Mouse (Mus musculus) retina, adult 2 months (tissue): ENCODE results near the gene Myo9b.

Source experiments
- DNase-seq: peaks from one replicate; pipeline ENCODE4 v3.0.0-alpha.2; 2012; ENCODE audit warnings: low read depth, low spot score

The Myo9b gene

DNA sequence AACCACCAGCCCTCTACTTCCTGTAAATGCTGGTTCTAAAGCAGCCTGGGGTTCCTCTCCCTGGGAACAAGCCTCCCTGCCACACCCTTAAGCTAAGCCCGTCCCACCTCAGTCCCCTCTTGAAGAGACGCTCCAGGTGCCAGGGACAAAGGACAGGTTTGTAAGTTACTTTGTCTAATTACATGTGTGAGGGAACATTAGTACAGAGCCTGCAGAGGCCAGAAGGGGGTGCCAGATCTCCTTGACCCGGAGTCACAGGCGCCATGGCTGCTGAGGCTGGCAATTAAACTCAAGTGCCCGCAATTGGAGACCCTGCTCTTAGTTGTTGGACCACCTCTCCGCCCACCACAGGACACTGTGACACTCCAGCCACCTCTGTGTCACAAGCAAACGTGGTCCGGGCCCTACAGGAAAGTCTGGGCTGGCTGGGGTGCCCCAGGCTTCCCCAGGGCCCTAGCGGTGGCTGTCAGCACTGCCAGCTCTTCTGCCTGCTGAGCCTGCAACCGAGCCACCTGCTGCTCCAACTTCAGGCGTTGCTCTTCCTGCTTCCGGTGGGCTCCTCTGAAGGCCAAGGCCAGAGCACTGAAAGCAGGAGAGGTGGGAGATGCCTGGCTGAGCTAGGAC, 112.8 kb downstream of the Myo9b start:
- no peak for DNase-seq

DNA sequence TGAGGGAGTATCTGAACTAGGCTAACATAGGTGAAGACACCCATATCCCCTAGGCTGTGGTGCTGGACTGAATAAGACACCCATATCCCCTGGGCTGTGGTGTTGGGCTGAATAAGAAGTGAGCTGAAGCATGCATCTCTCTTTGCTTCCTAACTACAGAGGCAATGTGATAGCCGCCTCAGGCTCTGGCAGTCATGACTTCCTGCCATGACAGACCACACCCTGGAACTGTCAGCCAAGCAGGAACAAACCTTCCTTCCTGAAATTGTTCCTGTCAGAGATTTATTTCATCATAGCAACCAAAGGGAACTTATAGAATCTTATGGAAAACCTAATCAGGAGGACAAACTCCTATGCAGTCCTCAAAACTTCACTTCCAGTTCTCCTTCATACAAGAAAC, 115.8 kb downstream of the Myo9b start:
- no peak for DNase-seq

DNA sequence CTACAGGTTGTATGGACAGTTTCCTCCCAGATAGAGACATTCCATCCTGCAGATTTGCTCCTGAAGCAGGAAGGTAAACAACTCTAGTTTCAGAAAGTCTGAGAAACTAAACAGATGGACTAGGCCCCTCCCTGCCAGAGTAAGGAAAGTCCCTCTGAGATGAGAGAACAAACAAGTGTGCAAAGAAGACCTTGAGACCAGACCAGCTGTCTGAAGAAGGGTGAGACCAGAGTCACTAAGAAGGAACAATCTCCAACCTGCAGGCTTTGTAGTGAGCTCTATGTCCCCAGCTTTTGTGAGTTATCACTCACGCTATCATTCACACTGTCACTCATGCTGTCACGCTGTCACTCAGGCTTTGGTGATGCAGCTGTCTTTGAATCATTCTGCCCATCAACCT, 119.2 kb downstream of the Myo9b start:
- DNase-seq: no peak

DNA sequence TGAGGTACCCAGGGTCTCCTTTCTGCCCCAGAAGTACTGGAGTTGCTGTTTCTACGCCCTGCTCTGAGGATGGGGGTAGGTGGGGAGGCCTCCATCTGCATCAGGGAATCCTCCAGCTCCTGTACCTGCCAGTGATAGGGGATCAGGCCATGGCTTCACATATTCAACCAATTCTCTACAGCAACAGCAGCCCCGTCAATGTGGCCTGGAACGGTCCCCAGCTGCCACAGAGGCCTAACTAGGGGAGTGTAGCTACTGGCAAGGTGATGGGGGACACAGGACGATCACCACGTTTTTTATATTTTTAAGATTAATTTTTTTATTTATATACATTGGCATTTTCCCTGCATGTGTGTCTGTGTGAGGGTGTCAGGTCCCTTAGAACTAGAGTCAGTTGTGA, 119.9 kb downstream of the Myo9b start:
- no peak for DNase-seq

DNA sequence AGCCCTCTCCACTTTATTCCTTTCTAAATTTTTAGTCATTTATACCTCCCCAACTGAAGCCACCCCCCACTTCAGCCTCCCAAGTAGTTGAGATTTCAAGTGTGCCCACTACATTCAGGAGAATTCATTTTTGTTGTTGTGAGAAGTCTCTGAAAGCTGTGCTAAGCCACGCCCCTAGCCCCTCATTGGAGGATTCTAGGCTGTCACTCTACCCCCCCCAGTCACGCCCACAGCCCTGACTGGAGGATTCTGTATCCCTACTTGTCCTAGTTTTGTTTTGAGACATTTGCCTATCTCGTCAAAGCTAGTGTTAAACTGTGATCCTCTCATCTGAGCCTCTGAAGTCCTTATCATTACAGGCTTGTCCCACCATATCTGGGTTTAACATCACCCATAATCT, 120.4 kb downstream of the Myo9b start:
- peak; percentile 80 for DNase-seq

DNA sequence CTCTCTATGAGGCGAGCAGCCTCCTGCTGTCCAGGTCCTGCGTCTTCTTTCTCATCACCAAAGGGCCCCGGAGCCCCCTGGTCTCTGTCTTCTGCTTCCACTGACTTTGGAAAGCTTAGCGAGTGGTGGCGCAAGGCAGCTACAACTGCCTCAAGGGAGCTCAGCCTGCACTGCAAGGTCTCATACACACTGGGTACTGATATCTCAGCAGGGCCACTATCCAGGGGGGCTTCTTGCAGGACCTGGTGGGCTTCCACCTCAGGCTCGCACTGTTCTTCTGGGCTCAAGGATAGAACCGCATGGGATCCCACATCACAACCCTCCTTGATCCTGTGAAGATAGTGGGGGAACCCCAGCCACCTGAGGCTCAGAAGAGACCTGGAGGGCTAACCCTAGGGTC, 122.0 kb downstream of the Myo9b start:
- DNase-seq: no peak

DNA sequence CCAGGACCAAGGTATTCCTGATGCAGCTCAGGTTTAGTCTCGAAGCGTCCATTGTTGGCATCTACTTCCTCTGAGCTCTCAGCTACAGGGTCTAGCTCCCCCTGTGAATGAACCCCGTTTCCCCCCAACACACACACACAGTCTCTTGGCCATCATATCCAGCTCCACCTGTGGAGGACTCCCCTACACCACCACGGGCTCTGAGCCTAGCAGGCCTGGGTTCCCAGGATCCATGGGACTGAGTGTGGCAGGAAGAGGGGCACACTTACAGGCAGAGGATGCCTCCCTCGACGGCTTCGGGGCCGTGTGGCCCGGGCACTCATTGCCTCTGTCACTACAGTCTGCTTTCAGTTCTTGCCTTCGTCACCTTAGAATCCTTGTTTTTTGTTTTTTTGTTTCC, 122.6 kb downstream of the Myo9b start:
- no peak for DNase-seq

DNA sequence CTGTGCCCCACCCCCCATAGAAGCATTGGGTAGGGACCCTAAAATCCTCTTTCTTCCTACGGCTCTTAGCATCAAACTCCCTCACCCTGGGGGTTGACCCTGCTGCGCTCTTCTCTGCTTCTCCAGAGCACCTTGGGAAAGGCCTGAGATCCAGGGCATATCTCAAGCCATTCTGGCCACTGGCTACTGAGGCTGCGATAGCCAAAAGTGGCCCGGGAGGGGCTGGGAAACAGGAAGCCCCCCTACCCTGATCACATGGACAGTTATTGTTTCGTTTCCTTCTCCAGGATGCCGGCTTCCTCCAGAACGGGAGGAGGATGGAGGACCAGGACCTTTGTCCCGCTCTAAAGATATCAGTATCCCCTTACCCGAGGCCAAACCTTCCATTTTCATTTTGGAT, 123.1 kb downstream of the Myo9b start, which contains the start of gene Ushbp1:
Gene Ushbp1, minus strand, starts transcription at position 174 of the 400 bp plus-strand sequence.
- DNase-seq: no peak

DNA sequence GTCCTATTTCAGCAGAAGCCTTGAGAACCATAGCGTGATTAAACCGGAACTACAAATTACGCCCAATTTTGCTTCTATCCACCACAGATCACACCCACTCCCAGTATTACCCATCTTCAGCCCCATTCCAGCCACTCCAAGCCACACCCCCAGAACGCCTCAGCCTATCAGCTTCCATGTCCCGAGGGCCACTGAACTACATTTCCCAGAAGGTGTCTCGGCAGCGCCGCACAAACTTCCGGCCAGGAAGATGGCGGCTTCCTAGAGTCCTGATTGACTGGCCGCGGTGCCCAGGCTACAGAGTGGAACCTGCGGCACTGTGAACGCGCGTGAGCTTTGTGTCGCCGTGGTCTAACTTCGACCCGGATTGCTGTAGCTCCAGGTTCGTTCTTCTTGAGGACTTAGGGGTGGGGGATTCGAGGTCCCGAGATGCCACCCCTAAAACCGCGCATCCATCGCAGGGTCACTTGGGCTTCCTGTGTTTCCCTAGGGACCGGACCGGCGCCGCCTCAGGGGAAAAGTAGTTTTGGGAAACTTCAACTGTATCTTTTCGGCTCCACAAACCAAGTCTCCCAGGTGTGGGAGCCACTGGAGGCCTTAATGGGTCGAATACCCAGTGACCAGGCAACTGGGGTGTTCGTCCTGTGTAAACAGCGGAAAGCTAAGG, 124.3 kb downstream of the Myo9b start, which contains the start of gene Babam1:
Gene Babam1, plus strand, starts transcription at position 223 of the 667 bp plus-strand sequence.
- peak; percentile 81 for DNase-seq

DNA sequence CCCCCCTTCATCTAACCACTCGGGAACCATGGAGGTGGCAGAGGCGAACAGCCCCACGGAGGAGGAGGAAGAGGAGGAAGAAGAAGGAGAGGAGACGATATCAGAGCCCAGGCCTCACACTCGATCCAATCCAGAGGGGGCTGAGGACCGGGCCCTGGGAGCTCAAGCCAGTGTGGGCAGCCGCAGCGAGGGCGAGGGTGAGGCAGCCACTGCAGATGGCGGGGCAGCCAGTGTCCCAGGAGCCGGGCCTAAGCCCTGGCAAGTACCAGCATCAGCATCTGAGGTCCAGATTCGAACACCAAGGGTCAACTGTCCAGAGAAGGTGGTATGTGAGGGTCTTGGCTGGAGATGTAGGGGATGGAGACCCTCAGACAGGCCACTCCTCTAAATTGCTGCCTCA, 125.2 kb downstream of the Myo9b start:
- no peak for DNase-seq

DNA sequence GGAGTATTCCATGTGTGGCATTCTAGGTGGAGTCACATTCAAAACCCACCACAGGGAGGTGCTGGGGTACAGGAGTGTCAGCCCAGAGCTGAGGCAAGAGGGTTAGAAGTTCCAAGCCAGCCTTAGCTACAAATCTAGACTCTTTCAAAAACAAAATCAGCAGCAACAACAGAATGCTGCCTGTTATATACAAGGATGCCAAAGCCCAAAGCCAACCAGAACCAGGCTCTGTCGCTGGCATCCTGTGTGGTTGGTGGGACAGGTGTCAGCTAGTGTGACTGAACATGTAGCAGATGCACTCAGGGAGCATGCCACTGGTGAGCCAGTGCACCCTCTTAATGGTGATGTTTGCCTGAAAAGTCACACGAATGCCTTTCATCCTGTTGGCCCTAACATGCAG, 128.3 kb downstream of the Myo9b start:
- DNase-seq: no peak

DNA sequence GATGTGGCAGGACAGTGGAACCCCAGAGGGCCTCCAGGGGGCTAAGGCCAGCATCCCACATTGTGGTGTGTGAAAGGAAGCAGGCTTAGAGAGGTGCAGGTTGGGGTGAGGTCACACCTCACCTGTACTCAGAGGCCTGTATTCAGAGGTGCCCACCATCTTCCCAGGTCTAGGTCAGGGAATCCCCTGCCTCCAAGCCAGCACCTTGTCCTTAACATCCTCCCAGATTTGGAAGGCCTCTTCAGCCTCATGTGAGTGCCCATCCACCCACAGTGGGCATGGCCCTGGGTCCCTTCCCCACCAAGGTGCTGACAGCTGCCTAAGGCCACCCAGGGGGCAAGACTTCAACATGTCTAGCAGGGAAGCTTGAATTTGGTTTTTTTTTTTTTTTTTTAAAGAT, 128.9 kb downstream of the Myo9b start:
- no peak for DNase-seq

DNA sequence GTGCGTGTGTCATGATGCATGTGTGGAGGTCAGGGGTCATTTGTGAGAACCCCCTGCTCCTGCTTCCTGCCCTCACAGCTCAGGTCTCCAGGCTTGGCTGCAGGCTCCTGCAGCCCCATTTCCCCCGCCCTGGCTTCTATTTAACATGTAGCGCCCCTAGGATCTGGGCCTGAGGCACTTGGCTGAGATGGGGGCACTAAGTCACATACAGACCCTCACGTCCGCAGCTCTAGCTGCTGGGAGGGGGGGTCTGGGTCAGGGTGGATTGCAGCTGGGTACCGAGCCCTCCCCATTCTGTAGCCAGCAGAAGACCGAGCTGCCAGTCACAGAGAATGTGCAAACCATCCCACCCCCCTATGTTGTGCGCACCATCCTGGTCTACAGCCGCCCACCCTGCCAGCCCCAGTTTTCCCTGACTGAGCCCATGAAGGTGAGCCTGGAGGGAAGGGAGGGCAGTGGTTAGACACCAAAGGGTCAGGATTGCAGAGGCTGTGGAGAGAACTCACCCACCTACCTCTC, 130.0 kb downstream of the Myo9b start:
- no peak for DNase-seq

DNA sequence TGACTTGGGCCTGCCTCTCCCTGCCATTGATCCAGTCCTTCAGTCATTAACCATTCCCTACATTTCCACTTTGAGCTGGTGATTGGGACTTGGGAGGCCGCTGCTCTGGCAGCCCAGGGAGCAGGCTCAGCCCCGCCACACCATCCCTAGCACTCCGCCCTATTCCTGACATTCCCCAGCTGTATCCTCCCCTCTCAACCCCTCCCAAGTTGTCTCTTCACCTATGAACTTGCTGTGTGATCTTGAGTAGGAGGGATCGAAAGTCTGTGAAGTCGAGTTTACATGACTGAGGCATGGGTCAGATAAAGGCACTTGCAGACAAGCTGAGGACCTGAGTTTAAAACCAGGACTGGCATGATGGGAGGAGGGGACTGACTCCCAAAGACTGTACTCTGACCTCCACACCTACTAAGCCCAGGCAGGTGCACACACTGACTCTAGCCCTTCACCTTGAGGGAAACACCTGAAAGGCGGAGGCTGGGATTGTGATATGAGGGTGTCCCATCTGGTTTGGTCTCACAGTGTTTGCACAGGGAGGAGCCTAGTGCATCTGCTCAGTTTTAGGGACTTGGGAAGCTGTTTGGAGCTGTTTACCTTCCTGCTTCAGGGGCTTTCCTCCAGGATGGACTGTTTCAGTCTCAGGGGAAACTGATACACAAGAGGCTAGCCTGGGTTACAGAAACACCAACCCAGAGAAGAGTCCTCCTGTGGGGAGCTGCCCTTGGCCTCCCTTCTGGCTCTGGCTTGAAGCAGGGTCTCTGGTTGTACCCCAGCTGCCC, 130.8 kb downstream of the Myo9b start:
- no peak for DNase-seq

DNA sequence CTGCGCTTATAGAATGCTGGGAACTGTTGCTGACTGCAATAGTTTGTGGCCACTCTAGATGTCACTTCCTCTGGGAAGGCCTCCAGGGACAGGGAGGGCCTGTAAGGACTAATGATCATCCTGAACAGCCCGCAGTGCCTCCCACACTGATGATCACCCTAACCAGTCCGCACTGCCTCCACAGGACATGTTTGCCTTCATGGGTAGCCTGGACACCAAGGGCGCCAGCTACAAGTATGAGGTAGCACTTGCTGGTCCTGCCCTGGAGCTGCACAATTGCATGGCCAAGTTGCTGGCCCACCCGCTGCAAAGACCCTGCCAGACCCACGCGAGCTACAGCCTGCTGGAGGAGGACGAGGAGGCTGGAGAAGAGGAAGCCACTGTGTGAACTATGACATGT, 131.5 kb downstream of the Myo9b start:
- DNase-seq: no peak

DNA sequence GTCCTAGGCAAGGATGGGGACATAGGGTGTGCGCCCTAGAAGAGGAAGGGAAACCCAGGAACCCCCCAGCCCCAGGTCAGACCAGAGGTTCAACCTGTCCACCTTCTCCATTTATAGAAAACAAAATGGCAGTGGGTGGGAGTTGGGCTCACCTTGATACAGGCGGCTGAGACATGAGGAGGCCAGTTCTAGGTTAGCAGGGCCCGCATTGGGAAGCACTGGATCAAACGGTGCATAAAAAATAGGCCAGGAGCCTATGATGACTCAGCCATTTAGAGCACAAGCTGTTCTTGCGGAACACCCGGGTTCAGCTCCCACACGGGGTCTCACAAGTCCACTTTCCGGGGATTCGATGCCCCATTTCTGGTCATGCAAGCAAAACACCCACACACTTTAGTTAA, 132.4 kb downstream of the Myo9b start:
- no peak for DNase-seq

DNA sequence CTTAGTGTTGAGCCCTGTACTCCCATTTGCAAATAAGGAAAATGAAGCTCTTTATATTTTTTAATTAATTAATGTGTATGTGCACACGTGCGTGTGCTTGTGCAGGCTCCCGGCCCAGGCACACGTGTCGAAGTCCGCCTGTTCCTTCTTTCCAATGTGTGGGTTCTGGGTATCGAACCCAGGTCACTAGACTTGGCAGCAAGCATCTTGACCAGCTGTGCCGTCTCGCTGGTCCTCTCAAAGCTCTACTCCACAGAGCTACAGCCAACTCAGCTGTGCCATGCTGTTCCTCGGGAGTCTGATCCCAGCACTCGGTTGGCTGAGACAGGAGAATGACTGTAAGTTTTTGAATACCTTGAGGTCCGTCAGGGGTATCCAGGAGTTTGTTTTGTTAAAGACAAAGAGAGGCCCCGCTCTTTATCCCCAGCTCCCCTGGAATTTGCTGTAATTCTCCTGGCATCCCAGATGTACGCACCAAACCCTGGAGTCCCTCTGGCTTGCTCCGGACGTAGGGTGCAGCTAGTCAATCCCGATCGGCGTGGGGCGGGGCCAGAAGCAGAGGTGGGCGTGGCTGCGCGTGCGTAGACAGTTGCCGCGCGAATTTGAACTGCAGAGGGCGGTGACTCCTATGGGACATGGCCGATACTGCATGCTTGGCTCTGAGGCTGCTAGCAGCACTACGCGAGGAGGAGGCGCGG, 133.0 kb downstream of the Myo9b start, which contains the start of gene Ankle1:
Gene Ankle1, plus strand, starts transcription at position 610 of the 698 bp plus-strand sequence.
- peak; percentile 76 for DNase-seq

DNA sequence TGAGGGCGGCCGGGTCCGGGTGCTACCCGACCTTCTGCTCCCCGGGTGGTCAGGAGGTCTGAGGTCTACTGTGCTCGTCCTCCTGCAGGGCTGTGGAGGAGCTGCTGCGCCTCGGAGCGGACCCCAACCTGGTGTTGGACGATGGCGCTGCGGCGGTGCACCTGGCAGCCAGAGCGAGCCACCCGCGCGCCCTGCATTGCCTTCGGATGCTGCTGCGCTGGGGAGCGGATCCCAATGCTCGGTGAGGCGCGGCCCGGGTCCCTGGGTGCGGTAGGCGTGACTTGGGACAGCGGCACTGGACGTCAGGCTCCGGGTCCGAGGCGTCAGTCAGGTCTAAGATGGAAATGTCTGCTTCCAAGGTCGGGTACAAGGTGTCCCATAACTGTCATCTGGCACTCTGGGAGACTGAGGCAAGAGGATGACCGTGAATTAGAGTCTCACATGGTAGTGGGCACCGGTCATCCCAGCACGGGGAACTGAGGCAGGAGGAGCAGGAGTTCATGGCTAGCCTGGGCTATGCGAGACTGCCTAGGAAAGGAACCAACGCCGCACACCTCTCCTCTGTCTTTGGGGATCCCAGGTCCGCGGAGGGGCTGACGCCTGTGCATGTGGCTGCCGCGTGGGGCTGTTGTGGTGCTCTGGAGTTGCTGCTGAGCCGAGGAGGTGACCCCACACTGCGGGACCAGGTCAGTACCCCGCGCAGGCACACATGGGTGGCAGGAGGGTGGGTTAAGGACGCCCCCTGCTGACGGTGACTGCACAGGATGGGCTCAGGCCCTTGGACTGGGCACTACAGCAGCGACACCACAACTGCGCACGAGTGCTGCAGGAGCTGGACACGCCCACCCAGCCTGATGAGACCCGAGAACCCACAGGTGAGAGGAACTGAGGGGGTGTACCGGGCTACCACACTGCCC, 133.8 kb downstream of the Myo9b start:
- DNase-seq: no peak

DNA sequence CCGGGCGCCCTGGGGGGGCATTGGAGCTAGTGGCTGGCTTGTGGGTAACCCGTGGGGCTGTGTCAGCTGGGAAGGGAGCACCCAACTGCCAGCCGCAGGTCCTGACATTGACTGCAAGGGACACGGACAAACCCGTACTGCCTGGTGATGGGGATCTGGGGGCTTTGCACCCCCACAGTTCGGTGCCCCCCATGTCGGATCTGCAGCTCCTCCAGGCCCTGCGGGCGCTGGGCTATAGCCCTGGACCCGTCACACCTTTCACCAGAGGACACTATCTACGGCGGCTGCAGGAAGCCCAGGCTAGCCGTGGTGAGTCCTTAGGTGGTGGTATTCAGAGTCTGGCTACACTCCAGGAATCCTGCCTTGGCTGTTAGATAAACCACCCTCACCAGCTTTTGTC, 134.9 kb downstream of the Myo9b start:
- DNase-seq: no peak

DNA sequence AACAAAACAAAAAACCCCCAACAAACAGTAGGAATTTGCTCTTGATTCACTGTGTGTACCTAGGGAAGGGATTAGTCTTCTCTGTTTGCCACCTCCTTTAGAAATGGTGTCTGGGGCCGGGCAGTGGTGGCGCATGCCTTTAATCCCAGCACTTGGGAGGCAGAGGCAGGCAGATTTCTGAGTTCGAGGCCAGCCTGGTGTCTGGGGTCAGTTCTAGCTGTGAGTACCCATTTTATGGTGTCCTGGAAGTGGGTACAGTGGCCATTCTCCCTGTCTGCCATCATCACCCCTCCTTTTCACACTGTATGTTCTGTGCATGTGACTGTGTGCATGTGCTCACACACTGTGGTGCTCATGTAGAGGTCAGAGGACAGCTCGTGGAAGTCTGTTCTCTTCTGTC, 135.7 kb downstream of the Myo9b start:
- DNase-seq: no peak
